Mouse (Mus musculus) bone marrow macrophage, adult 2 months (primary cell): ENCODE data around the gene Taok1. TPM values are rescaled to one million over a fixed set of nuclear protein-coding genes. Genes with fewer than 3 reads are reported as not detected.

Experiments used
- H3K27ac ChIP-seq: 2 replicates; pipeline ENCODE4 v1.5.1; 2012; ENCODE audit warnings: low read depth, low read length; ENCODE audit not compliant: insufficient read depth
- H3K4me1 ChIP-seq: 2 replicates; pipeline ENCODE4 v1.6.1; 2012; ENCODE audit warnings: low read length; ENCODE audit not compliant: control insufficient read depth, insufficient read depth
- H3K4me3 ChIP-seq: 2 replicates; pipeline ENCODE4 v1.5.1; 2012; ENCODE audit warnings: mild to moderate bottlenecking, low read length, moderate library complexity; ENCODE audit not compliant: insufficient read depth
- CTCF ChIP-seq: IDR thresholded peaks from 2 replicates; pipeline ENCODE4 v1.5.1; 2012; ENCODE audit warnings: low read depth, mild to moderate bottlenecking, low read length, moderate library complexity
- POLR2A ChIP-seq: IDR thresholded peaks from 2 replicates; pipeline ENCODE4 v1.6.1; 2012; ENCODE audit warnings: mild to moderate bottlenecking, low read depth, low read length, borderline replicate concordance
- polyA plus RNA-seq: library from polyadenylated mRNA; stranded (reverse); fragments of >200 nt; gene quantifications from 2 replicates; pipeline ENCODE4 v1.2.4, GENCODE M21; 2012; ENCODE audit not compliant: missing spikeins, insufficient read depth, insufficient read length

Gene Taok1
- polyA plus RNA-seq, 1 experiment: 40.3 TPM

DNA sequence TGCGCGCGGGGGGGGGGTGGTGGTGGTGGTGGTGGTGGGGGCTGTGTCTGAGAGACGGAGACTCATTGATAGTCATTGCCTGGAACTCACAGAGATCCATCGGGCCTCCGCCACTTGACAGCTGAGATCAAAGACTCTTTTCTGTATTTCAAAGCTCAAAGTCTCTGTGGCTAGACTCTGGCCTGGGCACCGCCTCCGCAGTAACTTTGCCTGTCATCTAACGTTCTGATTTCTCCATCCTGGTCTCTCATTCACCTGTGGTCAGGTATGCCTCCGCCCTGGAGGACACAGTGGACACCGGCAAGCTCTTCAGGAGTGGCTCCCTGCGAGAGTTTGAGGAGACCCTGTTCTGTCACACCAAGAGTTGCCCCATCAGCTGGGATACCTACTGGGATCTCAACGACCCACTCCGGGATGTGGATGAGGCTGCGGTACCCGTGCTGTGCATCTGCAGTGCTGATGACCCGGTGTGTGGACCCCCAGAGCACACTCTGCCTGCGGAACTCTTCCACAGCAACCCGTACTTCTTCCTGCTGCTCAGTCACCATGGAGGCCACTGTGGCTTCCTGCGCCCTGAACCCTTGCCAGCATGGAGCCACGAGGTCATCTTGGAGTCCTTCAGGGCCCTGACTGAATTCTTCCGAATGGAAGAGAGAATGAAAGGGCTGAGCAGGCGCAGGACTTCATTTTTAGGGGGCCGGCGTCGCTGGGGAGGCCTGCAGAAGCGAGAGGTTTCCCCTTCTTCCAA, 89.4 kb downstream of the Taok1 start:
- peak overlapping the region; percentile 65 for H3K27ac ChIP-seq
- TF ChIP-seq POLR2A: no peak
- TF ChIP-seq CTCF: no peak
- H3K4me1 ChIP-seq: peaks cover 47% of the 10 kb centered on the region
- no peak overlapping the region for H3K4me3 ChIP-seq

DNA sequence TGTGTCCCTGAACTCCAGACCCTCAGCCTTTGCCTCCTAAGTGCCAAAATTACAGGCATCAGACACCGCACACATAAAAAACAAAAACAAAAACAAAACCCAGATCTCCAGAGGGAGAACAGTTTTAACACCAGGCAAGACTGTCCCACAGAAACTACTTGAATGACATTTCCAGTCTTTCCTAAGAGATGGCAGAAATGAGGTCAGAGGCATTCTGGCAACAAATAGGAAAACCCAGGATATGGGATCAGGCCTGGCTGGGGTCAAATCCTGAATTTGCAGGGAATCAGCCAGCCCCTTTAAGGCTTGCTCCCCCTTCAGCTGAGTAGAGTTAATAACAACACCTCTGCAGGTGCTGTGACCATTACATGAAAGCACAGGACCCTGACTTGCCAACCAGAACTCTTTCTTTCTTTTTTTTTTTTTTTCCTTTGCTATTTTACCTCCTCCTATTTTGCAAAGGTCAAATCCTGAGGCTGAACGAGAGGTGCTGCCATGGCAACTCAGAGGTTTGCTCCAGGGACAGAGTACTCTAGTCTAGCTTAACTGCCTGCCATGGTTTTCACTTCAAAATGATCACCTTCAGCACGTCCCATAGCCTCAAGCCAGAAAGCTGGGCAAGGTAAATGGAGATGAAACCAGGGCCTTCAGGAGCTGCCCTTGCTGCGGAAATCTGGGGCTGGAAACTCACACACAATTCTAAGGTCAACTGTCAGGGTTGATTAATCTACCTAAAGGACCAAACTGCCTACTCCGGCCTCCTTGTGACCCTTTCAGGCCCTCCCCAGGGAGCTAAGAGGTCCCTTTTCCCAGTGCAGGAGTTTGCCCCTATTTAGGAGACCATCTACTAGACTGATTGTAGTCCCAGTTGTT, 90.8 kb downstream of the Taok1 start:
- Histone ChIP-seq H3K4me3 (no peak overlapping the region), H3K4me1 (peaks cover 47% of the 10 kb centered on the region), H3K27ac (no peak overlapping the region)
- TF ChIP-seq POLR2A (no peak), CTCF (no peak)

DNA sequence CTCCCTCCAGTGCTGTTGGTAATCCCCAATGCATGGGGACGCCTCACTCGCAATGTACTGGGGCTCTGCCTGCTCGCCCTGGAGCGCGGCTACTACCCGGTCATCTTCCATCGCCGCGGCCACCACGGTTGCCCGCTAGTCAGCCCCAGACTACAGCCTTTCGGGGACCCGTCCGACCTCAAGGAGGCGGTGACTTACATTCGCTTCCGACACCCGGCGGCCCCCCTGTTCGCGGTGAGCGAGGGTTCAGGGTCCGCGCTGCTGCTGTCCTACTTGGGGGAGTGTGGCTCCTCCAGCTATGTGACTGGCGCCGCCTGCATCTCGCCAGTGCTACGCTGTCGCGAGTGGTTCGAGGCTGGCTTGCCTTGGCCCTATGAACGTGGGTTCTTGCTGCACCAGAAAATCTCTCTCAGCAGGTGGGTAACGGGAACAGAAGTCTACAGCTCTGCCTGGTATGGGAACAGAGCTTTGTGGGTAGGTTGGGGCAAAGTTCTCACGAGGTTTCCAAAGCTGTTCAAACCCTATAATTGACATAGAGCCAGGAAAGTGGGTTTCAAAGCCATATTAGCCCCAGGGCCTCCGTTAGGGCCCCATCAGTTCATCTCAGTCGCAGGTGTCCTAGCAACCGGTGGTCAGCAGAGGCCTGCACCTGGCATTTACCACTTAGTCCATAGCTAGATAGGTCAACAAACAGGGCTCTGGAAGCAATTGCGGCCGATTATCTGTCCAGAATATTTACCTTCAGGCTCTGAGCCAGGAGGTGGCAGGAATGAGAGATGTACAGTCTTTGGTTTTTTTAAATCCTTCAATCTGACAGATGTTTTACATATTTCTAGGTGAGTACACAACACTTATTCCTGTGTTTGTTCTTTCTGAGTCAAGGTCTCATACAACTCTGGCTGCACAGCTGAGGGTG, 91.7 kb downstream of the Taok1 start, which contains the start of gene Trp53i13:
Gene Trp53i13, minus strand, starts transcription at position 344 of the 916 bp plus-strand sequence.
- peak within 1 kb of the TSS; percentile 74 for H3K4me3 ChIP-seq
- peak within 1 kb of the TSS; percentile 42 for H3K27ac ChIP-seq
- TF ChIP-seq POLR2A (no peak), CTCF (no peak)
- H3K4me1 ChIP-seq: peaks cover 40% of the 10 kb centered on the region

DNA sequence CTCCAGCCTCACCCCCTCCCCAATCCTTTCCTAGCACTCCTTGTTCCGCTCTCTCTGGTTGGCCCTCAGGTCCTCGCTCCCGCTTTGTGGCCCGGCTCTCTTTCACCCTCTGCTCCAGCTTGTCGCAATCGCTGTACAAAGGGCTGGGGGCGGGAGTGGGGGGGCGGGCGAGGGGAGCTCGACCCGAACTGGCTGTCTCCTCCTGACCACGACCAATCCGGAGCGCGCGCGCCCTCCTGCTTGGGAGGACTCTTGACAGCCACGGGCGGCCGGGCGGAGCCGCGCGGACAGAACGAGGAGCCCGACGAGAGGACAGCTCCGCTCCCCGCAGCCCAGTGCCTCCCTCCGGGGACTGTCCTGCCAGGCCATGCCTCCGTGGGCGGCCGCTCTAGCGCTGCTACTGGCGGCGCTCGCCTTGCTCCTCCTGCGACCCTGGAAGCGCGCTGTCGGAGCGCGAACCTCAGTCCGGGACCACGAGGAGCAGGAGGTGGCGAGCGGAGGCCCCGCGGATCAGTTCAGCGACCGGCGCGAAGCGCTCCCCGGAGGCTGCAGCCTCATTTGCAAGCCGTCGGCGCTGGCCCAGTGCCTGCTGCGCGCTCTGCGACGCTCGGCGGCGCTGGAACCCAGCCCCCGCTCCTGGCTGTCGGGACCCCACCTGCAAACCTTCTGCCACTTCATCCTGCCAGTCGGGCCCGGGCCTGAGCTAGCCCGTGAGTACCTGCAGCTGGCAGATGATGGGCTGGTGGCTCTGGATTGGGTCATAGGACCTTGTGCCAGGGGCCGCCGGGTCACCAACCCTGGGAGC, 92.6 kb downstream of the Taok1 start, which contains the start of gene Abhd15:
Gene Abhd15, plus strand, starts transcription at position 290 of the 805 bp plus-strand sequence.
- peak within 1 kb of the TSS; percentile 46 for H3K27ac ChIP-seq
- peak within 1 kb of the TSS; percentile 74 for H3K4me3 ChIP-seq
- TF ChIP-seq POLR2A: peak; percentile 30; the same call in 1 of the 2 replicates
- TF ChIP-seq CTCF: no peak
- peaks cover 36% of the 10 kb centered on the region for H3K4me1 ChIP-seq

DNA sequence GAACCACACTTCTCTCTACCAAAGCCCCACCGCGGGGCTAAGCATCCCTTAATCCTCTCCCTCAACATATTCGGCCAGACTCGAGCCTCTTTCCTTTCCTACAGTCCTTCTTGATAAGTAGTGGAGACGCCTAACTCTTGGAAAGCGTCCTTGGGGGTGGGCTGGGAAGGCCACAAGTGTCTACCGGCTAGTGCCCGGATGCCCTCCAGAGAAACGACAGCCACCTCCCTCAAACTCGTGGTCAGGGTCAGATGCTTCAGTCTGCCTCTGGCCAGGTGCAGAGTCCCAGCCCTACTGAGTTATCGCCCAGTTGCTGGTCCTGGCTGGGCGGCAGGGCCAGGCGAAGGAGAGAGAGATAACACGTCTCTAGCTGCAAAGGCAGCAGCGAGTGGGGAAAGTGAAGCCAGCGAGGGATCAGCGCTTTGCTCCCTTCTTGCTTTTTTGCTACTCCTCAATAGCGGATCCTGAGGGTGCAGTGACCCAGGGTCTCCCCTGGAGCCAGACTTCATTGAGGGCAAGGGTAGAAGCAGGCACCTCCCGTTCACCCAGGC, 93.3 kb downstream of the Taok1 start:
- H3K4me3 ChIP-seq: peak overlapping the region; percentile 74
- peak overlapping the region; percentile 46 for H3K27ac ChIP-seq
- no peak for TF ChIP-seq POLR2A
- TF ChIP-seq CTCF: no peak
- H3K4me1 ChIP-seq: peaks cover 29% of the 10 kb centered on the region

DNA sequence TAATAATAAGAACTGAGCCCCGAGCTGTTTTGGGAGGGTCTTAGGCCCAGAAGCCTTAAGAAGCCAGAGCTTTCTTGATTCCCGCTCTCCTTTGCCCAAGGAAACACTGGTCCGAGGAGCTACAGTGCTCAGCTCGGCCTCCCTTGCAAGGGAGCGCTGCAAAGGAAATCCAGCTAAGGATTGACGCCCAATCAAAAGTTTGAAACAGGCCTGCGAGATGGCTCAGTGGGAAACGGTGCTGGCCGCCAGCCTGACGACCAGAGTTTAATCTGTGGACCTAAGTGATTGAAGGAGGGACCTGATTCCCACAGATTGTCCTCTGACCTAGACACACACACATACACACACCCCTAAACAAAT, 93.8 kb downstream of the Taok1 start:
- no peak for TF ChIP-seq CTCF
- no peak for TF ChIP-seq POLR2A
- peak overlapping the region; percentile 74 for H3K4me3 ChIP-seq
- H3K27ac ChIP-seq: peak overlapping the region; percentile 40
- peaks cover 25% of the 10 kb centered on the region for H3K4me1 ChIP-seq

DNA sequence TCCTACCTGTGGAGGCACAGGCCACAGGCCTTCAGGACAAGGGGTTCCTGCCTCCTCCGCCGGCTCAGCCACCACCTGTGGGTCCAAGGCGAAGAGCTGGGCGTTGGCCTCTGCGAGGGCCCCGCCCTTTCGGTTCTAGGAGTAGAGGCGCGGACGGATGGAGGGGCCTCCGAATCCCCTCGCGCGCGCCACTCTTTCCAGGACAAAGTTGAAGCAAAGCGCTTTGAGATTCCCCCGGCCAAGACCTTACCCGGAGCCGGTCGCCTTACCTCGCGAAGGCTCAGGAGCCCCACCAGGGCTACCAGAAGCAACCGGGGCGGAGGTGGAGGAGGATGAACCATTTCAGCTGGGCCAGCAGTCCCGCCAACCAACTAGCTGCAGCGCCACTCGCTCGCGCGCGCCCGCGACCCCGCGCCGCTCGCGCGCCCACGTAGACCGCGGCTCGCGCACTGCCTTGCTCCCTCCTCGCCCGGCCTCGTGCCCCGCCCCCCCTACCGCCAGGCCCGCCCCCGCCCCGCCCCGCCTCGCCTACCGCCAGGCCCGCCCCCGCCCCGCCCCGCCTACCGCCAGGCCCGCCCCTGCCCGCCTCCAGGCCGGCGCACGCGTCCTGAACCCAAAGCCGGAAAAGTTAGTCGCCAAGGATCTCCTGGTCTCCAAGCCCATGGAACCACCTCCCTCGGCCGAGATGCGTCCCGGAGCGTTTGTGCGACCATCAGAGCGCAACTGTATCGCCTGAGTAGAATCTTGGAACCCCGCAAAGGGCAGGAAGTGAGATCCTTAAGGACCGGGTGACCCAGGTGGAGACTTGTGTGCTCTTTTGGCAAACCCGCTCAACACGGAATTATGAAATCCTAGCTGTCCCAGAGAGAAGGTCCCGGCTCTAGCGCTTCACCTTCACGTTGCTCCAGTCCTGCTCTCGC, 94.5 kb downstream of the Taok1 start:
- H3K4me3 ChIP-seq: peak overlapping the region; percentile 74
- H3K4me1 ChIP-seq: peaks cover 23% of the 10 kb centered on the region
- TF ChIP-seq CTCF (no peak), POLR2A (no peak)
- H3K27ac ChIP-seq: peak overlapping the region; percentile 40

DNA sequence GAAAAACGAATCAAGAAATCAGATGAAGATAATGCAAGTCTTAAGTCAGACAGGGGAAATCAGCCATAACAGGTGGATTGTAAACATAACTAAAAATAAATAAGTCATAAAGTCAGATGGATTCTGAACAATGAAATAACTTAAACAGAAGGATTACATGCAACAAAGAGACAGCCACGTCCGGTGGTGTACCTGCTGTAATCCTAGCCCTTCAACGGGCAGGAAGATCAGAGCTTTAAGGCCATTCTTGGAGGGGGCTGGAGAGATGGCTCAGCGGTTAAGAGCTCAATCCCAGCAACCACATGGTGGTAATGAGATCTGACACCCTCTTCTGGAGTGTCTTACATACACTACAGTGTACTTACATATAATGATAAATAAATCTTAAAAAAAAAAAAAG, 96.3 kb downstream of the Taok1 start:
- H3K4me1 ChIP-seq: peaks cover 15% of the 10 kb centered on the region
- no peak overlapping the region for H3K27ac ChIP-seq
- H3K4me3 ChIP-seq: no peak overlapping the region
- TF ChIP-seq CTCF (no peak), POLR2A (no peak)
